In the genomic region with DNA sequence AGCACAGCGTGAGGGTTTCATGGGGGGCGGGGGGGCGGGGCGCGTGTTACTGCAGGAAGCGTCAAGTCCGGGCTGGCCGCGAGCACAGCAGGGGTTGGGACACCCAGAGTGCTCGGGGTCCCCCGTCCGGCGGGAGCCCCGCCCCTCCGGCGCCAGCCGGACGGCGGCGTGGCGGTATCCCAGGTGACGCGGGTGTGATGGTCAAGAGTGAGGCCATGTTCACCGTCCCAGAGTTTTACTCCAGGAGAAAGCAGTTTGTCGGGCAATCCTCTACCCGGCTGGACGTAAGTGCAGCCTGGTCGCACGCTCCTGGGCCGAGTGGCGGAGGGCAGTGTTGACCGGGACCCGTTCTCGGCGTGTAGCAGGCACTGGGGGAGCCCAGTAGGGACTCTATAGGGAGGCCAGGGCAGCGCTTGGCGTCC, we compare ENCODE assay signal across 8 mouse cellular contexts. TPM values are rescaled to one million over a fixed set of nuclear protein-coding genes. Genes with fewer than 3 reads are reported as not detected.
DNase-seq lines count a peak whose midpoint lies in the region; ATAC-seq and TF ChIP-seq lines count a peak whose summit lies in the region.

A gene (plus strand): TSS at position 106 of the 422 bp plus-strand sequence.

- ATAC-seq in hindbrain, embryonic 14.5 days (ENCODE audit: low FRiP score), result no peak
- ATAC-seq in liver, embryonic 11.5 days (replicated peaks; ENCODE audit: low FRiP score), result peak; percentile 45; the same call in 1 of the 2 replicates

- H3K27me3 ChIP-seq in hindbrain, embryonic 14.5 days (ENCODE audit: control insufficient read depth, insufficient read depth, low read length), result peaks cover 20% of the 10 kb centered on the region; the same call in 1 of the 2 replicates
- H3K27me3 ChIP-seq in liver, embryonic 11.5 days (replicated peaks; ENCODE audit: control insufficient read depth, insufficient read depth, low read length), result peaks cover 8% of the 10 kb centered on the region

- H3K4me2 ChIP-seq in hindbrain, embryonic 14.5 days (replicated peaks), result peak within 1 kb of the TSS; percentile 57
- peak within 1 kb of the TSS; percentile 67 for H3K4me2 ChIP-seq in liver, embryonic 11.5 days

- H3K9ac ChIP-seq in hindbrain, embryonic 14.5 days, result no peak within 1 kb of the TSS
- no peak within 1 kb of the TSS for H3K9ac ChIP-seq in liver, embryonic 11.5 days (ENCODE audit: low read depth, low read length)

- DNase-seq in adrenal gland, adult 2 months, result peak; percentile 44
- no peak for DNase-seq in adrenal gland, adult 18-20 months (ENCODE audit: low spot score in 2 of 2)
- no peak for DNase-seq in hindbrain, embryonic 14.5 days (ENCODE audit: low spot score)
- peak; percentile 52 for DNase-seq in liver, embryonic 11.5 days (ENCODE audit: low spot score)
- DNase-seq in natural killer cell, adult 2 months (ENCODE audit: low spot score in 2 of 2), result peak; percentile 3
- no peak for DNase-seq in adipocyte (ENCODE audit: low spot score)
- no peak for DNase-seq in left cerebral cortex, adult 18-20 months (ENCODE audit: low spot score in 2 of 2)

- no peaks in the 10 kb centered on the region for H3K36me3 ChIP-seq in hindbrain, embryonic 14.5 days (replicated peaks; ENCODE audit: control insufficient read depth, insufficient read depth)
- H3K36me3 ChIP-seq in liver, embryonic 11.5 days (ENCODE audit: control insufficient read depth, insufficient read depth, low read length), result no peaks in the 10 kb centered on the region

- no peaks in the 10 kb centered on the region for H3K4me1 ChIP-seq in embryonic fibroblast, embryonic 13.5 days (ENCODE audit: control insufficient read depth, insufficient read depth, low read length)
- H3K4me1 ChIP-seq in hindbrain, embryonic 14.5 days (replicated peaks; ENCODE audit: control insufficient read depth, insufficient read depth, low read length), result no peaks in the 10 kb centered on the region
- no peaks in the 10 kb centered on the region; the same call in 1 of the 2 replicates for H3K4me1 ChIP-seq in liver, embryonic 11.5 days (replicated peaks; ENCODE audit: control insufficient read depth, insufficient read depth, low read length)

- peak within 1 kb of the TSS; percentile 22 for H3K4me3 ChIP-seq in embryonic fibroblast, embryonic 13.5 days (ENCODE audit: insufficient read depth, low read length)
- H3K4me3 ChIP-seq in hindbrain, embryonic 14.5 days (replicated peaks; ENCODE audit: low read length), result peak within 1 kb of the TSS; percentile 31
- H3K4me3 ChIP-seq in liver, embryonic 11.5 days (ENCODE audit: low read depth, low read length), result peak within 1 kb of the TSS; percentile 39

- no peak for TF ChIP-seq POLR2A in embryonic fibroblast, embryonic 13.5 days (IDR thresholded peaks at IDR 0.05; ENCODE audit: low read depth, low read length)

- WGBS in hindbrain, embryonic 14.5 days, result under 1% methylated on average over 37 of the region's 37 CpGs
- 4% methylated on average over 37 of the region's 37 CpGs for WGBS in liver, embryonic 11.5 days

- no peak within 1 kb of the TSS for H3K27ac ChIP-seq in embryonic fibroblast, embryonic 13.5 days (ENCODE audit: insufficient read depth, low read length)
- H3K27ac ChIP-seq in hindbrain, embryonic 14.5 days, result no peak within 1 kb of the TSS
- no peak within 1 kb of the TSS for H3K27ac ChIP-seq in liver, embryonic 11.5 days (ENCODE audit: low read depth, low read length)

- TF ChIP-seq CTCF in embryonic fibroblast, embryonic 13.5 days (IDR thresholded peaks at IDR 0.05; ENCODE audit: borderline replicate concordance, insufficient read depth, low read length), result no peak

- H3K9me3 ChIP-seq in hindbrain, embryonic 14.5 days (ENCODE audit: control insufficient read depth, low read length), result 0 out of 2 replicates have a peak, but pooled peaks cover 4% of the 10 kb centered on the region
- H3K9me3 ChIP-seq in liver, embryonic 11.5 days (ENCODE audit: control insufficient read depth, low read length), result peaks cover 4% of the 10 kb centered on the region

RNA-seq across cellular contexts. Expression of the gene that starts here (rescaled TPM):
- total RNA-seq in adrenal gland, adult 2 months (2021), result under 1 TPM; 0.23 to 0.24 TPM
- polyA plus RNA-seq in adrenal gland, adult 2 months (2012; rRNA removed), result not detected in 2 replicates
- under 1 TPM; 0.27 to 0.32 TPM for total RNA-seq in adrenal gland, adult 18-20 months (2021)
- 1.4 and 1.8 TPM in 2 replicates for polyA plus RNA-seq in embryonic fibroblast, embryonic 13.5 days (2011; ENCODE audit: insufficient read length, low read depth, missing spikeins)
- polyA plus RNA-seq in hindbrain, embryonic 14.5 days (2014; fragmentation: Nextera tagmentation; extraction: Ambion mirVana), result 1.8 and 2.6 TPM in 2 replicates
- polyA plus RNA-seq in liver, embryonic 11.5 days (2014; fragmentation: Nextera tagmentation; extraction: Ambion mirVana), result 0.51 TPM in 2 replicates
- total RNA-seq in left cerebral cortex, adult 18-20 months (2021), result 1 to 10 TPM; 1.6 to 1.8 TPM

Comparison
In these comparisons a context has a peak if more than half of its experiments do, and no peak if none do; other contexts are left out.
1. Peak in DNase-seq in adrenal gland, adult 2 months; RNA of the gene not detected or under 1 TPM.
2. Peak in DNase-seq, ATAC-seq, H3K4me3 ChIP-seq and H3K4me2 ChIP-seq in liver, embryonic 11.5 days; RNA of the gene not detected or under 1 TPM.
3. DNase-seq: peak in natural killer cell, adult 2 months (2 of 2); none in adrenal gland, adult 18-20 months (0 of 2), hindbrain, embryonic 14.5 days (single experiment), adipocyte (single experiment) and left cerebral cortex, adult 18-20 months (0 of 2).
4. Peak in every context shown above with its lines, with median percentiles within 50 percentile points of each other: H3K4me3 ChIP-seq.